Mouse (Mus musculus): ENCODE measurements around the gene Hist1h1b. TPM values are rescaled to one million over a fixed set of nuclear protein-coding genes. Genes with fewer than 3 reads are reported as not detected.

The Hist1h1b gene
- polyA plus RNA-seq (2014; fragmentation: Illumina TruSeq; extraction: RNeasy Lipid Tissue Mini Kit (QIAGEN cat#74804); ENCODE audit: low read depth, low replicate concordance) = not detected

DNA sequence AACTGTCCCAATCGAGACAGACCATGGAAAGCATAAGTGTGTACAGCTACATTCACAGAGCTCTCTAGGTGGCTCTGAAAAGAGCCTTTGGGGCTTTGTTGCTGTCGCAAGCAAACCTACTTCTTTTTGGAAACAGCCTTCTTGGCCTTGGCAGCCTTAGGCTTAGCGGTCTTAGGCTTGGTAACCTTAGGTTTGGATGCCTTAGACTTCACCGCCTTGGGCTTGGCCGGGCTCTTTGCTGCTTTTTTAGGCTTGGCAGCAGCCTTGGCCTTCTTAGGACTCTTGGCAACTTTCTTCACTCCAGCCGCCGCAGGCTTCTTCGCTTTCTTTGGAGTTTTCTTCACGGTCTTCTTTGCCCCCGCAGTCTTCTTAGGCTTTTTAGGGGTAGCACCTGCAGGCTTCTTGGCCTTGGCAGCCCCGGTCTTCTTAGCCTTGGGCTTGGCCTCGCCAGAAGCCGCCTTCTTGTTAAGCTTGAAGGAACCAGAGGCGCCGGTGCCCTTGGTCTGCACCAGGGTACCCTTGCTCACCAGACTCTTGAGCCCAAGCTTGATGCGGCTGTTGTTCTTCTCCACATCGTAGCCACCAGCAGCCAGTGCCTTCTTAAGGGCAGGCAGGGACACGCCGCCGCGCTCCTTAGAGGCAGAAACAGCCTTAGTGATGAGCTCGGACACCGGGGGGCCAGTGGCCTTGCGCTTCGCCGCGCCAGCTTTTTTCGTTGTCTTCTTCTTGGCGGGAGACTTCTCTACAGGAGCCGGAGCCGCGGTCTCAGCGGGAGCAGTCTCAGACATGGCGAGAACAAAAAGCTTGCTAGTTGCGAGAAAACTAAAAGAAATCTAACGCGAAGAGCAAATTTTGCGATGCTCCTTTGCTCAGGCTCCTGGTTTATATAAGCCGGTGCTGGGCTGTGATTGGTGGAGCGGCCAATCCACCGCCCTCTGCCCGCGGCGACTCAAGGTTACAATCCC lies at the start of gene Hist1h1b:
TSS of gene Hist1h1b (minus strand) at position 859 of the 965 bp plus-strand sequence.

DNA sequence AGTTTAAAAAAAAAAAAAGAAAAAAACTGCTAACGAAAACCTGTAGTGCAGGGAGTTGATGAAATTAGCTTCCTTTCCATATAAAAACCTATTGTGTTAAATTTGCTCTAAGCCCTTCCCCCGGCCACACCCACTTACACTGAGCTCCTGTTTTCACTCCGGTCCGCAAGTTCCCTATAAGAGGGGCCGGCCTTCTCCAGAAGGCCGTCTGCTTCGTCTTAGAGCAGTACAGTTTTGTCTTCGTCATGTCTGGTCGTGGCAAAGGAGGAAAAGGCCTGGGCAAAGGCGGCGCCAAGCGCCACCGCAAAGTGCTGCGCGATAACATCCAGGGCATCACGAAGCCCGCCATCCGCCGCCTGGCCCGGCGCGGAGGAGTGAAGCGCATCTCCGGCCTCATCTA lies 31.1 kb upstream of the Hist1h1b start, which contains the start of gene Hist1h4m:
TSS of gene Hist1h4m (plus strand) at position 208 of the 400 bp plus-strand sequence.

DNA sequence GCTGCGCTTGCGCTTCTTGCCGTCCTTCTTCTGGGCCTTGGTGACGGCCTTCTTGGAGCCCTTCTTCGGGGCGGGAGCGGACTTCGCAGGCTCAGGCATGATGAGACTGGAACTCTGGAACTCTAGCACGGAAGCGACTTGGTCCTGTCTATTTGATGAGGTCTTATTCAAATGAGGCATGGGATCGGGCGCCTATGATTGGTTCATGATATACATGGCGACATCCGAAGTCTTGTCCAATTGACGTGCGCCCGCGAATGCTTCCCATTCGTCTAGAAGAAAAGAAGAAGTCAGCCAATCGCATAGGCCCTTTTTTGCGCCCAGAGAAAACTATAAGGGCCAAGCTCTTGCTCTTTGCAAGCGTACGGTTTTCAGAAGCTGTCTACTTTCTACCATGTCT lies 29.6 kb upstream of the Hist1h1b start, which contains the start of the genes Hist1h2bq and Hist1h2ao:
TSS of gene Hist1h2bq (minus strand) at position 125 of the 400 bp plus-strand sequence.
TSS of gene Hist1h2ao (plus strand) at position 393 of the 400 bp plus-strand sequence.

DNA sequence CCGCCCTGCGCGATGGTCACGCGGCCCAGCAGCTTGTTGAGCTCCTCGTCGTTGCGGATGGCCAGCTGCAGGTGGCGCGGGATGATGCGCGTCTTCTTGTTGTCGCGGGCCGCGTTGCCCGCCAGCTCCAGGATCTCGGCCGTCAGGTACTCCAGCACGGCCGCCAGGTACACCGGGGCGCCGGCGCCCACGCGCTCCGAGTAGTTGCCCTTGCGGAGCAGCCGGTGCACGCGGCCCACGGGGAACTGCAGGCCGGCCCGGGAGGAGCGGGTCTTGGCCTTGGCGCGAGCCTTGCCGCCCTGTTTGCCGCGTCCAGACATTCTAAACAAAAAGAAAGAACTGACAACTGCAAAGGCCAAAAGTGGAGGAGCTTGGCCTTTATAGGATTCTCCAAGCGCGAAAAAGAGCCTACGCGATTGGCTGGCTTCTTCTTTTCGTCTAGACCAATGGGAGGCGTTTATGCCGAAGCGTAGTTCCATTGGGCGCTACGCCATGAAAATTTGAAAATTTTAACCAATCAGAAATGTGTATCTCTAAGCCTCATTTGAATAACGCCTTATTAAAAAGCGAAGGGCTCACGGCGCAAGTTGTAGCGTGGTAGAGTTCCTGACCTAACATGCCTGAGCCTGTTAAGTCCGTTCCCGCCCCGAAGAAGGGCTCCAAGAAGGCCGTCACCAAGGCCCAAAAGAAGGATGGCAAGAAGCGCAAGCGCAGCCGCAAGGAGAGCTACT lies 6.6 kb upstream of the Hist1h1b start, which contains the start of the genes Hist1h2an and Hist1h2bp:
TSS of gene Hist1h2an (minus strand) at position 320 of the 731 bp plus-strand sequence.
TSS of gene Hist1h2bp (plus strand) at position 563 of the 731 bp plus-strand sequence.

DNA sequence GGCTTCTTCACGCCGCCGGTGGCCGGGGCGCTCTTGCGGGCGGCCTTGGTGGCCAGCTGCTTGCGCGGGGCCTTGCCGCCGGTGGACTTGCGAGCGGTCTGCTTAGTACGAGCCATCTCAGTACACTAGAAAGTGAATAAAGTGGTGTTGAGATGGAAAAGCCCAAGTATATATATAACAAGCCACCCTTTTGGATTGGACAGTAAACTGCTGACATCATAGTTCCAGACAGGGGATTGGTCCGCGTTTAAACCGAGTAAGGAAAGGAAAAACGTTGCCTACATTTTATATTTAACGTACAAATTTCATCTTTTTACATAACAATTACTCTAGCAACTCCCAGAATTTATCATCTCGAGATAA lies 2.8 kb upstream of the Hist1h1b start, which contains the start of gene Hist1h3i:
TSS of gene Hist1h3i (minus strand) at position 116 of the 363 bp plus-strand sequence.

DNA sequence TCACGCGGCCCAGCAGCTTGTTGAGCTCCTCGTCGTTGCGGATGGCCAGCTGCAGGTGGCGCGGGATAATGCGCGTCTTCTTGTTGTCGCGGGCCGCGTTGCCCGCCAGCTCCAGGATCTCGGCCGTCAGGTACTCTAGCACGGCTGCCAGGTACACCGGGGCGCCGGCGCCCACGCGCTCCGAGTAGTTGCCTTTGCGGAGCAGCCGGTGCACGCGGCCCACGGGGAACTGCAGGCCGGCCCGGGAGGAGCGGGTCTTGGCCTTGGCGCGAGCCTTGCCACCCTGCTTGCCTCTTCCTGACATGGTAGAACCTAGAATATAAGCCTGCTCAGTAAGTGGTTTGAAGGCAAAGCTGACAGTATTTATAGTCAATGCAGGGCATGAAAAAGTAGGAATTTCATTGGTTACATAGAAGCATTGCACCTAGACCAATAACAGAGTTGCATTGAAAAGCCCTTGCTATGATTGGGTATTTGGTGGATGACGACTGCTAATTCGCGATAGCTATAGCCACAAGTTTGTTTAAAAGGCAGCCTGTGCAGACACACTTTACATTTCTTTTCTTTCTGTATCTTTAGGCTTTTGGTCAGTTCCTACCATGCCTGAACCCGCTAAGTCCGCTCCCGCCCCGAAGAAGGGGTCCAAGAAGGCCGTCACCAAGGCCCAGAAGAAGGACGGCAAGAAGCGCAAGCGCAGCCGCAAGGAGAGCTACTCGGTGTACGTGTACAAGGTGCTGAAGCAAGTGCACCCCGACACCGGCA lies 26.7 kb downstream of the Hist1h1b start, which contains the start of the genes Hist1h2ak and Hist1h2bn:
TSS of gene Hist1h2ak (minus strand) at position 304 of the 762 bp plus-strand sequence.
TSS of gene Hist1h2bn (plus strand) at position 600 of the 762 bp plus-strand sequence.

DNA sequence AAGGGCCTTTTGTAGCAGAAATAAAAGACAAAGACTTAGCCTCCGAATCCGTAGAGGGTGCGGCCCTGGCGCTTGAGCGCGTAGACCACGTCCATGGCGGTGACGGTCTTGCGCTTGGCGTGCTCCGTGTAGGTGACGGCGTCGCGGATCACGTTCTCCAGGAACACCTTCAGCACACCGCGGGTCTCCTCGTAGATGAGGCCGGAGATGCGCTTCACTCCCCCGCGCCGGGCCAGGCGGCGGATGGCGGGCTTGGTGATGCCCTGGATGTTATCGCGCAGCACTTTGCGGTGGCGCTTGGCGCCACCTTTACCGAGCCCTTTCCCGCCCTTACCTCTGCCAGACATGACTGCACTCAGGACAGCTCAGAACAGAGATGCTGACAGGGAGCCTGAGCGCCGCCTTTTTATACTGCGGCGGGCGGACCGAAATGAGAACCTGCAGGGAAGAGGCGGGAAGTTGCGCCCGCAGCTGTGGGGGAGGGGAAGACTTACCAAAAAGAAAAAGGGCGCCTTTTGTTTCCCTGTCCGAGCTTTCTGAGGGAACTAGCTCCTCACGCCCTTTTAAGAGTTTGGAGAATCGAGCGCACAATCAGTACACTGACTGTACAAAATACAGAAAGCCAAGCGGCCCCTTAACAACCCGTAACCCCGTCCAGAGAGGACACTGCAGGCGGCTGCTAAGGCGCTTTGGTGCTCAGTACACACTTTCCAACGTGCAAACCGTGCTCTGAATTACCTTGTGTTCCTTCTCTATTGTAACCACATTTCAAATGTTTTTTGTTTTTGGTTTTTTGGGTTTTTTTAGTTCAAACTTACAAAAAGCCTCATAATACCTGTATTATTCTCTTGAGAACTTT lies 30.0 kb downstream of the Hist1h1b start, which contains the start of gene Hist1h4k:
TSS of gene Hist1h4k (minus strand) at position 347 of the 859 bp plus-strand sequence.

DNA sequence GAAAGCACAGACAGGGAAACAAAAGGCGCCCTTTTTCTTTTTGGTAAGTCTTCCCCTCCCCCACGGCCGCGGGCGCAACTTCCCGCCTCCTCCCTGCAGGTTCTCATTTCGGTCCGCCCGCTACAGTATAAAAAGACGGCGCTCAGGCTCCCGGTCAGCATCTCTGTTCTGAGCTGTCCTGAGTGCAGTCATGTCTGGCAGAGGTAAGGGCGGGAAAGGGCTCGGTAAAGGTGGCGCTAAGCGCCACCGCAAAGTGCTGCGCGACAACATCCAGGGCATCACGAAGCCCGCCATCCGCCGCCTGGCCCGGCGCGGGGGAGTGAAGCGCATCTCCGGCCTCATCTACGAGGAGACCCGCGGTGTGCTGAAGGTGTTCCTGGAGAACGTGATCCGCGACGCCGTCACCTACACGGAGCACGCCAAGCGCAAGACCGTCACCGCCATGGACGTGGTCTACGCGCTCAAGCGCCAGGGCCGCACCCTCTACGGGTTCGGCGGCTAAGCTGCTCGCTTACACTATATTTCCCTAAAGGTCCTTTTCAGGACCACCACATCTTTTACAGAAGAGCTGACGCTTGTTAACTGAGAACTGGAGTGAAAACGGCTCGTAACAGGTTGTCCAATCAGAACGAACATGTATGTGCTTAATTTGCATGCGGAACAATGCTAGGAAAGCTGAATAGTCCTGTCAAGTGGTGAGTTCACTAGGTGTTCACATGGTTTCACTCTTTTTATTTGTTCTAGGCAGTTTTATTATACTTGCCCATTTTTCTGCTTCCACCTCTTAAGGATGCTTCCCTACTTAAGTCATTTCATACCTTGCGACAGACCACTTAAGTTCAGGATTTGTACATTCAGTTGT lies 45.3 kb downstream of the Hist1h1b start, which contains the start of gene Hist1h4j:
TSS of gene Hist1h4j (plus strand) at position 159 of the 862 bp plus-strand sequence.

Other genes starting within 250 kb of the Hist1h1b start
- gene Zkscan8, start 249.5 kb downstream of the Hist1h1b start, polyA plus RNA-seq (2014; fragmentation: Illumina TruSeq; extraction: RNeasy Lipid Tissue Mini Kit (QIAGEN cat#74804); ENCODE audit: low read depth, low replicate concordance) = 9.0 TPM
- gene Olfr1366, start 237.8 kb downstream of the Hist1h1b start, polyA plus RNA-seq (2014; fragmentation: Illumina TruSeq; extraction: RNeasy Lipid Tissue Mini Kit (QIAGEN cat#74804); ENCODE audit: low read depth, low replicate concordance) = not detected
- not detected for gene Olfr1535, start 220.7 kb downstream of the Hist1h1b start, polyA plus RNA-seq (2014; fragmentation: Illumina TruSeq; extraction: RNeasy Lipid Tissue Mini Kit (QIAGEN cat#74804); ENCODE audit: low read depth, low replicate concordance)
- gene Olfr1364, start 198.9 kb downstream of the Hist1h1b start, polyA plus RNA-seq (2014; fragmentation: Illumina TruSeq; extraction: RNeasy Lipid Tissue Mini Kit (QIAGEN cat#74804); ENCODE audit: low read depth, low replicate concordance) = not detected
- gene Olfr1362, start 166.6 kb downstream of the Hist1h1b start, polyA plus RNA-seq (2014; fragmentation: Illumina TruSeq; extraction: RNeasy Lipid Tissue Mini Kit (QIAGEN cat#74804); ENCODE audit: low read depth, low replicate concordance) = not detected
- not detected for gene Olfr11, start 138.1 kb downstream of the Hist1h1b start, polyA plus RNA-seq (2014; fragmentation: Illumina TruSeq; extraction: RNeasy Lipid Tissue Mini Kit (QIAGEN cat#74804); ENCODE audit: low read depth, low replicate concordance)
- not detected for gene Olfr1361, start 117.2 kb downstream of the Hist1h1b start, polyA plus RNA-seq (2014; fragmentation: Illumina TruSeq; extraction: RNeasy Lipid Tissue Mini Kit (QIAGEN cat#74804); ENCODE audit: low read depth, low replicate concordance)
- gene Olfr1360, start 103.2 kb downstream of the Hist1h1b start, polyA plus RNA-seq (2014; fragmentation: Illumina TruSeq; extraction: RNeasy Lipid Tissue Mini Kit (QIAGEN cat#74804); ENCODE audit: low read depth, low replicate concordance) = not detected
- gene Olfr1359, start 82.5 kb downstream of the Hist1h1b start, polyA plus RNA-seq (2014; fragmentation: Illumina TruSeq; extraction: RNeasy Lipid Tissue Mini Kit (QIAGEN cat#74804); ENCODE audit: low read depth, low replicate concordance) = not detected
- not detected for gene Hist1h2bl, start 64.5 kb downstream of the Hist1h1b start, polyA plus RNA-seq (2014; fragmentation: Illumina TruSeq; extraction: RNeasy Lipid Tissue Mini Kit (QIAGEN cat#74804); ENCODE audit: low read depth, low replicate concordance)
- not detected for gene Hist1h2ai, start 64.2 kb downstream of the Hist1h1b start, polyA plus RNA-seq (2014; fragmentation: Illumina TruSeq; extraction: RNeasy Lipid Tissue Mini Kit (QIAGEN cat#74804); ENCODE audit: low read depth, low replicate concordance)
- gene Hist1h3h, start 63.0 kb downstream of the Hist1h1b start, polyA plus RNA-seq (2014; fragmentation: Illumina TruSeq; extraction: RNeasy Lipid Tissue Mini Kit (QIAGEN cat#74804); ENCODE audit: low read depth, low replicate concordance) = not detected
- not detected for gene Hist1h2bm, start 58.6 kb downstream of the Hist1h1b start, polyA plus RNA-seq (2014; fragmentation: Illumina TruSeq; extraction: RNeasy Lipid Tissue Mini Kit (QIAGEN cat#74804); ENCODE audit: low read depth, low replicate concordance)
- not detected for gene Hist1h4j, start 45.6 kb downstream of the Hist1h1b start, polyA plus RNA-seq (2014; fragmentation: Illumina TruSeq; extraction: RNeasy Lipid Tissue Mini Kit (QIAGEN cat#74804); ENCODE audit: low read depth, low replicate concordance)
- gene Hist1h4k, start 30.1 kb downstream of the Hist1h1b start, polyA plus RNA-seq (2014; fragmentation: Illumina TruSeq; extraction: RNeasy Lipid Tissue Mini Kit (QIAGEN cat#74804); ENCODE audit: low read depth, low replicate concordance) = not detected
- gene Hist1h2ak, start 26.8 kb downstream of the Hist1h1b start, polyA plus RNA-seq (2014; fragmentation: Illumina TruSeq; extraction: RNeasy Lipid Tissue Mini Kit (QIAGEN cat#74804); ENCODE audit: low read depth, low replicate concordance) = not detected
- gene Hist1h2bn, start 26.5 kb downstream of the Hist1h1b start, polyA plus RNA-seq (2014; fragmentation: Illumina TruSeq; extraction: RNeasy Lipid Tissue Mini Kit (QIAGEN cat#74804); ENCODE audit: low read depth, low replicate concordance) = not detected
- gene Hist1h3i, start 2.7 kb upstream of the Hist1h1b start, polyA plus RNA-seq (2014; fragmentation: Illumina TruSeq; extraction: RNeasy Lipid Tissue Mini Kit (QIAGEN cat#74804); ENCODE audit: low read depth, low replicate concordance) = not detected
- gene Hist1h2an, start 6.6 kb upstream of the Hist1h1b start, polyA plus RNA-seq (2014; fragmentation: Illumina TruSeq; extraction: RNeasy Lipid Tissue Mini Kit (QIAGEN cat#74804); ENCODE audit: low read depth, low replicate concordance) = not detected
- 27.9 TPM for gene Hist1h2bp, start 6.8 kb upstream of the Hist1h1b start, polyA plus RNA-seq (2014; fragmentation: Illumina TruSeq; extraction: RNeasy Lipid Tissue Mini Kit (QIAGEN cat#74804); ENCODE audit: low read depth, low replicate concordance)
- gene Hist1h2bq, start 29.6 kb upstream of the Hist1h1b start, polyA plus RNA-seq (2014; fragmentation: Illumina TruSeq; extraction: RNeasy Lipid Tissue Mini Kit (QIAGEN cat#74804); ENCODE audit: low read depth, low replicate concordance) = not detected
- not detected for gene Hist1h2ao, start 29.8 kb upstream of the Hist1h1b start, polyA plus RNA-seq (2014; fragmentation: Illumina TruSeq; extraction: RNeasy Lipid Tissue Mini Kit (QIAGEN cat#74804); ENCODE audit: low read depth, low replicate concordance)
- not detected for gene Hist1h4m, start 31.1 kb upstream of the Hist1h1b start, polyA plus RNA-seq (2014; fragmentation: Illumina TruSeq; extraction: RNeasy Lipid Tissue Mini Kit (QIAGEN cat#74804); ENCODE audit: low read depth, low replicate concordance)
- not detected for gene Hist1h4n, start 51.6 kb upstream of the Hist1h1b start, polyA plus RNA-seq (2014; fragmentation: Illumina TruSeq; extraction: RNeasy Lipid Tissue Mini Kit (QIAGEN cat#74804); ENCODE audit: low read depth, low replicate concordance)
- not detected for gene Hist1h2ap, start 52.9 kb upstream of the Hist1h1b start, polyA plus RNA-seq (2014; fragmentation: Illumina TruSeq; extraction: RNeasy Lipid Tissue Mini Kit (QIAGEN cat#74804); ENCODE audit: low read depth, low replicate concordance)
- gene Hist1h2br, start 53.1 kb upstream of the Hist1h1b start, polyA plus RNA-seq (2014; fragmentation: Illumina TruSeq; extraction: RNeasy Lipid Tissue Mini Kit (QIAGEN cat#74804); ENCODE audit: low read depth, low replicate concordance) = 0.48 TPM
- 25.6 TPM for gene Zfp184, start 164.5 kb upstream of the Hist1h1b start, polyA plus RNA-seq (2014; fragmentation: Illumina TruSeq; extraction: RNeasy Lipid Tissue Mini Kit (QIAGEN cat#74804); ENCODE audit: low read depth, low replicate concordance)
- 85.0 TPM for gene Pom121l2, start 200.6 kb upstream of the Hist1h1b start, polyA plus RNA-seq (2014; fragmentation: Illumina TruSeq; extraction: RNeasy Lipid Tissue Mini Kit (QIAGEN cat#74804); ENCODE audit: low read depth, low replicate concordance)
- 0.14 TPM for gene Prss16, start 229.1 kb upstream of the Hist1h1b start, polyA plus RNA-seq (2014; fragmentation: Illumina TruSeq; extraction: RNeasy Lipid Tissue Mini Kit (QIAGEN cat#74804); ENCODE audit: low read depth, low replicate concordance)

All from testis, adult 10 weeks (tissue).